Mouse (Mus musculus) CD4-positive, CD25-positive, alpha-beta regulatory T cell, adult 9 weeks (primary cell): ENCODE results near the gene Vmn2r95. TPM values are rescaled to one million over a fixed set of nuclear protein-coding genes. Genes with fewer than 3 reads are reported as not detected.

Source experiments
- polyA plus RNA-seq: library from polyadenylated mRNA; unstranded; fragments of 100-300 nt; shearing (Covaris generic); gene quantifications from one replicate; pipeline ENCODE4 v1.2.1, GENCODE M21; 2017

The Vmn2r95 gene
- polyA plus RNA-seq, result 0.02 TPM

GRCm38 (mm10) chr17:18423778-18424177 lies at the start of gene Vmn2r95:
Vmn2r95 (plus strand) TSS chr17:18424078.

Other genes starting within 250 kb of the Vmn2r95 start
- gene Vmn2r94, start 146.3 kb upstream of the Vmn2r95 start, polyA plus RNA-seq, result not detected
- gene Vmn2r93, start 126.0 kb upstream of the Vmn2r95 start, polyA plus RNA-seq, result not detected
- gene Vmn2r96, start 149.1 kb downstream of the Vmn2r95 start, polyA plus RNA-seq, result 1.1 TPM